Mouse (Mus musculus): ENCODE data around the gene Suv39h1.

- TF ChIP-seq ELF1 (IDR thresholded peaks at IDR 0.05; ENCODE audit: low read depth, low read length) (no peak), POLR2A (IDR thresholded peaks at IDR 0.05; ENCODE audit: control insufficient read depth in 1 of 2, insufficient read depth in 1 of 2, low read depth in 1 of 2, low read length in 2 of 2, poor library complexity in 1 of 2) (no peak)
These were observed 54.3 kb downstream of the Suv39h1 start for GRCm38 (mm10) chrX:8020111-8020778.

Data from MEL (cell line).